18 mouse cellular contexts compared by ENCODE assay signal in the genomic region with DNA sequence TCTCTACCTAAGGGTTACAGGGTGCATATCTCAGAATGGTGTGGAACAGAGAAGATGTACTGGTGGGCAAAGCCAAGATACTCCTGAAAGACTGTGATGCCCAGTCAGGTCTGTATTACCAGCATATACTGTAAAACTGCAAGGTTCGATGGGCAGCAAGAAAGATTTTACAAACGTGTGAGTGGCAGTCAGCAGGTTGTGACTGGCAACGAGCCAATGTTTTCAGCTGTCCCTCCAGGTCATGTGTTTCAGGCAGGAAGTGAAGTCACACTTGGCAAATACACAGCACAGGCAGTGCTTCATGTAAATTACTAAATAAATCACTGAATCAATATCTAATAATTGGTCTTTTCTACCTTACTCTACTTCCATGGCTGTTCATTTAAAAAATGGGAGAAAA. TPM values are rescaled to one million over a fixed set of nuclear protein-coding genes. Genes with fewer than 3 reads are reported as not detected.
DNase-seq lines count a peak whose midpoint lies in the region; ATAC-seq and TF ChIP-seq lines count a peak whose summit lies in the region.
"Had no signal": no experiment of that assay in that cellular context is flagged by ENCODE, and none has a peak within 500 bp of the region (broad histone marks: within the 10 kb centered on the region; RNA-seq: fewer than 3 reads in every experiment).

TSS of gene Ofcc1 (minus strand) at position 163 of the 400 bp plus-strand sequence.

- H3K27me3 ChIP-seq in hindbrain, embryonic 10.5 days (ENCODE audit: insufficient read depth, poor library complexity, severe bottlenecking), result no peaks in the 10 kb centered on the region
- H3K27me3 ChIP-seq in hindbrain, embryonic 12.5 days, result no peaks in the 10 kb centered on the region
- H3K27me3 ChIP-seq in midbrain, postnatal 0 days (ENCODE audit: insufficient read depth, low read length), result no peaks in the 10 kb centered on the region
- H3K27me3 ChIP-seq in midbrain, embryonic 16.5 days (ENCODE audit: control insufficient read depth, insufficient read depth, low read depth, low read length), result no peaks in the 10 kb centered on the region
- H3K27me3 ChIP-seq in stomach, postnatal 0 days (ENCODE audit: control insufficient read depth, insufficient read depth, low read length), result no peaks in the 10 kb centered on the region
- H3K27me3 ChIP-seq: hindbrain, embryonic 15.5 days; lung, embryonic 15.5 days; midbrain, embryonic 12.5 days had no signal

- no peak within 1 kb of the TSS for H3K9ac ChIP-seq in hindbrain, embryonic 12.5 days
- no peak within 1 kb of the TSS for H3K9ac ChIP-seq in midbrain, postnatal 0 days (replicated peaks; ENCODE audit: low read length, poor library complexity, severe bottlenecking)
- H3K9ac ChIP-seq in midbrain, embryonic 16.5 days (ENCODE audit: low read depth, low read length), result no peak within 1 kb of the TSS
- no peak within 1 kb of the TSS for H3K9ac ChIP-seq in stomach, postnatal 0 days (ENCODE audit: low read length)
- H3K9ac ChIP-seq: hindbrain, embryonic 15.5 days; lung, embryonic 15.5 days; midbrain, embryonic 12.5 days had no signal

- H3K27ac ChIP-seq in hindbrain, embryonic 10.5 days, result 0 out of 2 replicates have a peak within 1 kb of the TSS, but pooled peaks have one; percentile 18
- no peak within 1 kb of the TSS for H3K27ac ChIP-seq in hindbrain, embryonic 12.5 days
- H3K27ac ChIP-seq in midbrain, postnatal 0 days (ENCODE audit: low read depth, low read length), result no peak within 1 kb of the TSS
- H3K27ac ChIP-seq in midbrain, embryonic 16.5 days (ENCODE audit: low read length), result no peak within 1 kb of the TSS
- no peak within 1 kb of the TSS for H3K27ac ChIP-seq in stomach, postnatal 0 days (replicated peaks)
- H3K27ac ChIP-seq: hindbrain, embryonic 15.5 days; lung, embryonic 15.5 days; midbrain, embryonic 12.5 days had no signal

- H3K4me2 ChIP-seq in hindbrain, embryonic 12.5 days (replicated peaks), result no peak within 1 kb of the TSS
- no peak within 1 kb of the TSS for H3K4me2 ChIP-seq in midbrain, postnatal 0 days (ENCODE audit: low read depth, low read length, poor library complexity, severe bottlenecking)
- H3K4me2 ChIP-seq in midbrain, embryonic 16.5 days (ENCODE audit: low read length), result no peak within 1 kb of the TSS
- no peak within 1 kb of the TSS for H3K4me2 ChIP-seq in stomach, postnatal 0 days (replicated peaks; ENCODE audit: low read depth)
- H3K4me2 ChIP-seq: hindbrain, embryonic 15.5 days; lung, embryonic 15.5 days; midbrain, embryonic 12.5 days had no signal

- H3K4me1 ChIP-seq in hindbrain, embryonic 10.5 days (replicated peaks), result peaks cover 9% of the 10 kb centered on the region; the same call in 1 of the 2 replicates
- no peaks in the 10 kb centered on the region for H3K4me1 ChIP-seq in hindbrain, embryonic 12.5 days
- H3K4me1 ChIP-seq in midbrain, postnatal 0 days (ENCODE audit: insufficient read depth, low read length), result no peaks in the 10 kb centered on the region
- H3K4me1 ChIP-seq in midbrain, embryonic 16.5 days (ENCODE audit: control insufficient read depth, insufficient read depth, low read length), result no peaks in the 10 kb centered on the region
- no peaks in the 10 kb centered on the region for H3K4me1 ChIP-seq in stomach, postnatal 0 days (replicated peaks; ENCODE audit: control insufficient read depth, insufficient read depth)
- H3K4me1 ChIP-seq: hindbrain, embryonic 15.5 days; lung, embryonic 15.5 days; midbrain, embryonic 12.5 days had no signal

- H3K36me3 ChIP-seq in hindbrain, embryonic 10.5 days, result no peaks in the 10 kb centered on the region
- H3K36me3 ChIP-seq in hindbrain, embryonic 12.5 days, result no peaks in the 10 kb centered on the region
- H3K36me3 ChIP-seq in midbrain, postnatal 0 days (ENCODE audit: insufficient read depth, low read length), result no peaks in the 10 kb centered on the region
- no peaks in the 10 kb centered on the region for H3K36me3 ChIP-seq in midbrain, embryonic 16.5 days (ENCODE audit: control insufficient read depth, insufficient read depth, low read length)
- no peaks in the 10 kb centered on the region for H3K36me3 ChIP-seq in stomach, postnatal 0 days (ENCODE audit: control insufficient read depth, insufficient read depth, low read length)
- H3K36me3 ChIP-seq: hindbrain, embryonic 15.5 days; lung, embryonic 15.5 days; midbrain, embryonic 12.5 days had no signal

- no peak for TF ChIP-seq EP300 in stomach, postnatal 0 days (optimal IDR thresholded peaks at IDR 0.05)

- no peak for ATAC-seq in hindbrain, embryonic 12.5 days (ENCODE audit: low FRiP score)
- no peak for ATAC-seq in midbrain, postnatal 0 days (ENCODE audit: low FRiP score)
- no peak for ATAC-seq in midbrain, embryonic 16.5 days
- no peak for ATAC-seq in stomach, postnatal 0 days (ENCODE audit: low FRiP score, low TSS enrichment)
- no peak for ATAC-seq in frontal cortex, adult (ENCODE audit: low TSS enrichment)
- ATAC-seq: forebrain, embryonic 16.5 days had no signal

- H3K9me3 ChIP-seq in hindbrain, embryonic 10.5 days, result no peaks in the 10 kb centered on the region
- no peaks in the 10 kb centered on the region for H3K9me3 ChIP-seq in hindbrain, embryonic 12.5 days (replicated peaks)
- no peaks in the 10 kb centered on the region for H3K9me3 ChIP-seq in midbrain, postnatal 0 days (ENCODE audit: low read length)
- H3K9me3 ChIP-seq in midbrain, embryonic 16.5 days (replicated peaks; ENCODE audit: control insufficient read depth, low read length, poor library complexity, severe bottlenecking), result no peaks in the 10 kb centered on the region
- H3K9me3 ChIP-seq in stomach, postnatal 0 days (ENCODE audit: control insufficient read depth, low read length), result no peaks in the 10 kb centered on the region
- H3K9me3 ChIP-seq: hindbrain, embryonic 15.5 days; lung, embryonic 15.5 days; midbrain, embryonic 12.5 days had no signal

- H3K4me3 ChIP-seq in hindbrain, embryonic 10.5 days, result no peak within 1 kb of the TSS
- H3K4me3 ChIP-seq in hindbrain, embryonic 12.5 days, result no peak within 1 kb of the TSS
- no peak within 1 kb of the TSS for H3K4me3 ChIP-seq in midbrain, postnatal 0 days (ENCODE audit: low read depth, low read length)
- H3K4me3 ChIP-seq in midbrain, embryonic 16.5 days (ENCODE audit: low read depth, low read length), result no peak within 1 kb of the TSS
- H3K4me3 ChIP-seq in stomach, postnatal 0 days (ENCODE audit: low read depth, low read length), result no peak within 1 kb of the TSS
- H3K4me3 ChIP-seq: hindbrain, embryonic 15.5 days; lung, embryonic 15.5 days; midbrain, embryonic 12.5 days had no signal

- peak; percentile 49 to 61 for DNase-seq in cerebellum, postnatal 10 days
- no peak for DNase-seq in cerebellum, adult 11 months
- no peak for DNase-seq in hindbrain, embryonic 10.5 days (ENCODE audit: low spot score)
- DNase-seq in midbrain, postnatal 0 days (ENCODE audit: low spot score), result peak; percentile 36
- DNase-seq in stomach, postnatal 0 days (ENCODE audit: low spot score), result peak; percentile 23
- DNase-seq: adrenal gland, adult 8-10 months; thymus, postnatal 14 days had no signal

- no peak for TF ChIP-seq CTCF in midbrain, postnatal 0 days (IDR thresholded peaks at IDR 0.05)
- TF ChIP-seq CTCF in stomach, postnatal 0 days (IDR thresholded peaks at IDR 0.05; ENCODE audit: low read depth), result no peak

- 79% methylated on average over 3 of the region's 3 CpGs for WGBS in hindbrain, embryonic 10.5 days
- WGBS in hindbrain, embryonic 12.5 days, result 74% methylated on average over 3 of the region's 3 CpGs
- 62% methylated on average over 3 of the region's 3 CpGs for WGBS in midbrain, postnatal 0 days
- WGBS in midbrain, embryonic 16.5 days, result 70% methylated on average over 3 of the region's 3 CpGs
- 43% methylated on average over 3 of the region's 3 CpGs for WGBS in stomach, postnatal 0 days

RNA-seq across cellular contexts. Expression of gene Ofcc1, which starts in this region (rescaled TPM):
- polyA plus RNA-seq in hindbrain, embryonic 10.5 days (2016; fragmentation: Nextera tagmentation; extraction: Ambion mirVana), result not detected in 2 replicates
- not detected in 2 replicates for polyA plus RNA-seq in hindbrain, embryonic 12.5 days (2016; fragmentation: Nextera tagmentation; extraction: Ambion mirVana)
- not detected in 2 replicates for total RNA-seq in midbrain, postnatal 0 days (2014; rRNA removed)
- 0.05 TPM in 1 of 2 replicates, not detected in the other for polyA plus RNA-seq in midbrain, postnatal 0 days (2015; fragmentation: Nextera tagmentation; extraction: Ambion mirVana)
- polyA plus RNA-seq in midbrain, embryonic 16.5 days (2015; fragmentation: Nextera tagmentation; extraction: Ambion mirVana), result 0.06 TPM in 1 of 2 replicates, not detected in the other
- 0.04 and 0.06 TPM in 2 replicates for polyA plus RNA-seq in stomach, postnatal 0 days (2015; fragmentation: Nextera tagmentation; extraction: Ambion mirVana)
- total RNA-seq: adrenal gland, adult 8-10 months; granulocyte monocyte progenitor cell, adult 5-6 weeks; left cerebral cortex, postnatal 25 days had no signal
- polyA plus RNA-seq: large intestine, adult 2 months; lung, embryonic 15.5 days; midbrain, embryonic 12.5 days; neural tube, embryonic 11.5 days had no signal

Comparison
In these comparisons a context has a peak if more than half of its experiments do, and no peak if none do; other contexts are left out.
1. DNase-seq: peak in cerebellum, postnatal 10 days (2 of 2); none in cerebellum, adult 11 months (single experiment) and hindbrain, embryonic 10.5 days (single experiment).
2. Peak in DNase-seq in midbrain, postnatal 0 days; RNA of the gene not detected or under 1 TPM.
3. Peak in DNase-seq in stomach, postnatal 0 days; RNA of the gene not detected or under 1 TPM.